Mouse (Mus musculus): ENCODE results near the gene Gpr1.
"Not testable (repeated sequence)": the region's sequence is repeated elsewhere in the genome, so short reads cannot be mapped to it uniquely, and the experiment has no call there.

The Gpr1 gene

DNA sequence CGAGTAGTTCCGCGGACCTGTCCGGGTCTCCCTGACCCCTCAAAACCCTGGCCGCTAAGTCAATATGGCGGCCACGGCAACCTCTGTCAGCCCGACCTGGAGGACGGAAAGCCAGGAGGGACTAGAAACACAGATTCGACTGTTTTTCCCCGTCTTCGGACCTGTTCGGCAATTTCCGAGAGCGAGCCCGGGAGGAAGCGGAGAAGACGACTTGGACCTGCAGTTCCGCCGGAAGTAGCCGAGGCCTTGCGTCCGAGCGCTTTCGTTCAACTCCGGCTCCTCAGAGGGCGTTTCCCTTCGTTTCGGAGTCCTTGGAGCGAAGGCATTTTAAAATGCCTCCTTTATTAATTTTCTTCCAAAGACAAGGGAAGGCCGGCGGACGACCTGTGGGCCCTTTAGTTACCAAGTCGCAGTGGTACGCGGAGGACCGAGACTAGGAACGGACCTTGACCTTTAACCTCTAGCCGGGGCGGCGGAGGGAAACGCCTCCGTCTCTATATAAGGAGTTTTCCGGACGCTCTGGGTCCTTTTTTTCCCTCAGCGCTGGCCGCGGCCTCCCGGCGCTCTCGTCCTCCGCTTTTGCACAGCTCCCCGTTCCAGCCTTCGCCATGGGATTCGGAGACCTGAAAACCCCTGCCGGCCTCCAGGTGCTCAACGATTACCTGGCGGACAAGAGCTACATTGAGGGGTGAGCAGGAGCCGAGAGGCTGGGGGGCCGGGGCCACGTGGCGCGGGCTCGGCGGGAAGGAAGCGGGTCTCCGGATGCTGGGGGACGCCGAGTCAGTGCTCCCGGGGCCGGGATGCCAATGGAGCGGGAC is 37.5 kb downstream of the Gpr1 start, which contains the start of the genes Eef1b2 and Ndufs1:
TSS of gene Eef1b2 (plus strand) at position 222 of the 818 bp plus-strand sequence.
TSS of gene Ndufs1 (minus strand) at position 230 of the 818 bp plus-strand sequence.
- DNase-seq: peak; percentile 97

DNA sequence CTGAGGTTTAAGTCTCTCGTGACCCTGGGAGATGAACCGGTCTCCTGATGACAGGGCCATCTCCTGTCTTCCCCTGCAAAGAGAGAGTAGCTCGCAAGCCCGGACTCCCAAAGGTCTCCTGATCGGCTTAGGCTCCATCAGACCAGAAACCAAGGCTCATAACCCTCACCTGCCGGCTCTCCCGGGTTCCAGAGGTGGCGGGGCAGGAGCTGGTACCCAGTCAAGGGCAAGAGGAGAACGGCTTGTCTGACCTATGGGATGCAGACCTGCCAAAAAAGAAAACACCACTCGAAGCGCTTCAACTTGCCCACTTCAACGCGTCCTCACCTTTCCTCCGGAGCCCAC is 38.1 kb downstream of the Gpr1 start:
- no peak for DNase-seq

DNA sequence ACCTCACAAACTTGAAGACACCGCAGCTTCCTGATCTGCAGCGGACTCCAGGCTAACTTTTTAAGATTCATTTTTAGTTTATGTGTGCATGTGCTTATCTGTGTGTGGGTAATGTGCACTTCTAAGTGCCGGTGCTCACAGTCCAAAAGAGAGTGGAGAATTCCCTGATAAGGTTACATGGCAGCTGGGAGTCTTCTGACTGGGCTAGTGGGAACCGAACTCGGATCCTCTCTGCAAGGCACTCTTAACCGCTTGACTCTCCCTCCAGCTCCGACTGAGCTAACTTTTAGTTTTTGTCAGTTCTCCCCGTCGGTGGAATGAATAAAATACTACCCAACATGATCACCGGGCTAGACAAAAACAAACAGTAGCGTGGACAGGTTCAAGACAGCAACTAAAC is 38.5 kb downstream of the Gpr1 start:
- peak; percentile 25 for DNase-seq

DNA sequence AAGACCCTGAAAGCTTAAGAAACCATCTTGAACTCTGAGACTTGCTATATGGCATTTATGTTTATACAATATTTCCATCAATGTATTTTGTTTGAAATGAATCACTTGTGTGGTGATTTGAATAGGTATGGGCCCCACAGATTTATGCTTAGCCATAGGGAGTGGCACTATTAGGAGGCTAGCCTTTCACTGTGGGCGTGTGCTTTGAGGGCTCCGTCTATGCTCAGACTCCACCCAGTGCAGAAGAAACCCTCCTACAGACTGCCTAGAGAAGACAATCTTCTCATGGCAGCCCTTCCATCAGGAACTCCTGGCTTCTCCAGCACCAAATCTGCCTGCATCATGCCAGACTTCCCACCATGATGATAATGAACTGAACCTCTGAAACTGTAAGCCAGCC is 45.7 kb downstream of the Gpr1 start:
- no peak for DNase-seq

GRCm38 (mm10) chr1:63140231-63140630 is 74.1 kb downstream of the Gpr1 start:
- no peak for DNase-seq

DNA sequence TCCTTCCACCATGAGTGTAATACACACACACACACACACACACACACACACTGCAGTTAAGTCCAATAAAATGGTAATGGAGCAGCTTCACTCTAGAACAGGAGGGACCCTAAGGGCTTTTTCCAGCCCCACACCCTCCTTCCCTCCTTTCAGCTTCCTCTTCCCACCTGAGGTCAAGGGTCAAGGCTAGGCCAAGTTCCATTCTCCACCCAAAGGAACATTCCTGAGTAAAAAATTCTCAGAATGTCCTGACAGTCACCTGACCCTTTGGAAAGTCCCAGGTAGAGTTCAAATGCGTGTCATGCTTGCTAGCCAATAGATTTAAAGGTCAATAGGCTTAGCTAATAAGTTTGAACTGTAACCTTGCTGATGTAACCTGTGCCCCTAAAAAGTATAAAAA is 75.8 kb downstream of the Gpr1 start:
- DNase-seq: not testable (repeated sequence)

GRCm38 (mm10) chr1:63137971-63138370 is 76.4 kb downstream of the Gpr1 start:
- DNase-seq: no peak

DNA sequence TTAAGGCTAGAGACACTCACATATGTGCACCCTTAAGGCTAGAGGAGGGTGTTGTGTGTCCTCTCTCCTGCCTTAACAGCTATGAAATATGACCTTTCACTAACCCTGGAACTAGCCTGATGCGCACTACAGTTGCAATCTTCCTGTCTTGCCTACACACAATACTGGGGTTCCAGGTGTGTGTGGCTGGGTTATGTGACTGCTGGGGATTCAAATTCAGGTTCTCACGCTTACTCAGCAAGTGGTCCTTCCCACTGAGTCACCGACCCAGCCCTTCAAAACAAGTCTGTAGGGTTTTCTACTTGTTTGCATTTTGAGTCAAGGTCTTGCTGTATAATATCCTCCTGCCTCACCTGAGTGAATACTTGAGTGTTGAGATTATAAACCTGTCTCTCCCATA is 79.8 kb downstream of the Gpr1 start:
- DNase-seq: no peak
